Mouse (Mus musculus): ENCODE data around the gene Antxrl. TPM values are rescaled to one million over a fixed set of nuclear protein-coding genes. Genes with fewer than 3 reads are reported as not detected.

Antxrl gene
- total RNA-seq, 2 experiments from 2014 or later = not detected

DNA sequence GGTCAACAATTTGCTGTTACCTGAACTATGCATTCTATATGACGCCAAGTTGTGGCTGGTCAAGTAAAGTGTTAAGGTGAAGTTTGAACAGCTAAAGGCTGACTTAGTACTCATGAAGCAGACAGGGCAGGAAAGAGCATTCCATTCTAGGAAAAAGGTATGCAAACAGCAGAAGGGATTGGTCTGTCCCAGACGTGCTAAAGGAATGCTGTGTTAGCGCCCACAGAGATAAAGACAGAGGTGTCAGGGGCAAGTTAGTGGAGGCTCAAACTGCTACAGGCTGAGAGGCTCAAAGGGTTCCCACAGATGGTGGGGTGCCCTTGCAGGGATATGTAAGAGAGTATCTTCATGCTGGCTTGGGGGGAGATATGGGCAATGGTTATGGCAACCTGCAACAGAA is 51.3 kb downstream of the Antxrl start:
- DNase-seq (ENCODE audit: low spot score in 2 of 2) = no peak

DNA sequence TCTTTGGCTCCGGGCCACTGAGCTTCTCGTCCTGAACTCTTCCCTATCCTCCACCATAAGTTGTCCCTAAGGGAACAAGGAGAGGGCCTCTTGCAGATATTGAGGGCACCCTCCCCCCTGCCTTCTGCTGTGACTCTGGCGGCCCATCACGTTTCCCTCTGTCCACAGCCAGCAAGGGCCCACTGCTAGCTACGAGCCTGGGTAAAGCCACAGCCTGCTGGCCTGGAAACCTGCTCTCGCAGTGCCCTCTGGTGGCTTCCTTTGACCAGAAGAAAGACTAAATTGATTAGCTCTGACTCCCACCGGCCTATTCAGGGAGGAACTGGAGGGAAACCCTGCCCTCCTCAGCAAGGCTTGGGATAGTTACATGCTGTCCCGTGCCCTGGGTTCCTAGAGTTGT is 52.4 kb downstream of the Antxrl start:
- peak; percentile 55 to 56 for DNase-seq (ENCODE audit: low spot score in 2 of 2)

DNA sequence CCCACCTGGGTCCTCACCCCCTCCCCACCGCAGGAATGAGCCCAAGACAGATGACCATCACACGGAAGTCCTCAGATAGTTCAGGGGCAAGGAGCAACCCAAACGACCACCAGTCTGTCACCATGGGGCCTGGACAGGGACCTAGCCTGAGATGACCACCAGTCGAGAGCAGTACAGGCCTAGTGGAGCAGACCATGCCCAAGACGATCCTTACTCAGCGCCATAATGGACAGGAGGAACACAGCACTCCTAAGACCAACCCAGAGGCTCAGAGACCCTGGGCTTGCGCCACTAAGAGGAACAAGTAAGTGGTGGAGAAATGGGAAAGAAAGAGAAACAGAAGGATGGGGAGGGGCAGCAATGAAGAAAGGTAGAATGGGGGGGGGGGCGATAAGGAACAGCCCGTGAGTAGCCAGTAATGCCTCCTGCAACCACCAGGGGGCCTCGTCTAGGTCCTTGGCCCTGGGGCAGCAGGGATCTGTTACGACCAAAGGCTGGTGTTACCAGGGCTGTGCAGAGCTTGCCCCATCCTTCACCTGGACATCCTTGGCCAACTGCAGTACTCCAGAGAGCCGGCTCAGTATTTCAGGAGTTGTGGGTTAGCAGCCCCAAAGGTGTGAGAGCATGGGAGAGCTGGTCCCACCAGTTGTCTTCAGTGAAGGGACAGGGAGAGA is 54.0 kb downstream of the Antxrl start:
- peak; percentile 7 to 15 for DNase-seq (ENCODE audit: low spot score in 2 of 2)

DNA sequence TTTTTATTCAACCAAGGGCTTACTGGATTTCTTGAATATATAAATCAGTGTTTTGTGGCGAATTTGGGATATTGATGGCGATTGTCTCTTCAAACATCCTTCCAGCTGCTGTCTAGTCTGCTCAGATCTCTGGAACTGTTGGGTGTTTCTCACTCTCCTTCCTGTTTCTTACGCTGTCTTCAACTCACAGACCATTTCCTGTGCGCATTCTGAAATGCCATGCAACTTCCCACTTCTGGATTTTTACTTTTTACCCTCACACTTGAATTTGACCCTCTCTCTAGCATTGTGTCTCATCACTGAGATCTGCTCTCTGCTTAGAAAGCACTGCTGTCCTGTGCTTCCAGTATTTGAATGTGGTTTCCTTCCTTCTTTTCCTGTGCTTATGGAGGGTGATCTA is 55.1 kb downstream of the Antxrl start:
- DNase-seq (ENCODE audit: low spot score in 2 of 2) = no peak

DNA sequence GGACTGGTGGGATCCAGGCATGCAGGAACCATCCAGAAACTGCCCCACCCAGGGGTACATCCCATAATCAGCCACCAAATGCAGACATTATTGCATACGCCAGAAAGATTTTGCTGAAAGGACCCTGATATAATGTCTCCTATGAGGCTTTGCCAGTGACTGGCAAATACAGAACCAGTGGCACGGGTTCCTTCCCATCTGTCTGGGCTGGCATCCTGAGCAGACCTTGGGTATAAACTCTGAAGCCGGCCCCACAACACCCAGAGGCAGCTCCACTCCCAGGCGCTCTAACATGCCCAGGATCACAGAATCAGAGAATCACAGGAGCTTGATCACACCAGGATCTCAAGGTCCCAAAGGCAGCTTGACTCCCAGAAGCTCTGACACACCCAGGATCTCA is 61.8 kb downstream of the Antxrl start:
- no peak for DNase-seq (ENCODE audit: low spot score in 2 of 2)

DNA sequence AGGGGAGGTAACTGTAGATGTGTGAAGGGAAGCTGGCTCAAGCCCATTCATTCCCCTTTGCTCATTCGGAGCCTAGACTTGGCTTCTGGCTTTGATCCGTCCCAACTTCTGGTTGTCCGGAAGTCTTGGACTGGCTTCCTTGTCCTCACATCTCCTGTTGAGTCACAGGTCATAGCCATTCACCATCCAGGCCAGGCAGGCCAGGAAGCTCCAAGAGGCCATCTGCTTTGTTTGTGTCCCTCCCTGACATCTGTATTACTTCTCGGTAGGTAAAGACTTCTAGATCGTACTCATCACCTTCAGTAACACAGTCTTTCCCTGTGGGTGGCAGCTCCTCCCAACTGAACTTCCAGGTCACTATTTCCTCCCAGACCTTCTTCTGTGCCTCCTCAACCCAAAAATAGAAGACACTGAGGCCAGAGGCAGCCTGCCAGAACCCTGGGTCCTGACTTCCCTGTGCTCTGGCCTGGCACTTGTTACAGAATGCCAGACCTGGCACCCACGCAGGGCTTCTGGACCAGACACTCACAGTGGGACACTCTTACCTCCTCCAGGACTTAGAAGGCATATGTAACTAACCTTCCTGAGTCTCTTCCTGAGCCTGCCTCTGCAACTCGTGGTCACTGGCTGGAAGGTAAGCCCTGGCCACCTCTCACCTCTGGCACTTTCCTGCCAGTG is 66.7 kb downstream of the Antxrl start:
- no peak for DNase-seq (ENCODE audit: low spot score in 2 of 2)

DNA sequence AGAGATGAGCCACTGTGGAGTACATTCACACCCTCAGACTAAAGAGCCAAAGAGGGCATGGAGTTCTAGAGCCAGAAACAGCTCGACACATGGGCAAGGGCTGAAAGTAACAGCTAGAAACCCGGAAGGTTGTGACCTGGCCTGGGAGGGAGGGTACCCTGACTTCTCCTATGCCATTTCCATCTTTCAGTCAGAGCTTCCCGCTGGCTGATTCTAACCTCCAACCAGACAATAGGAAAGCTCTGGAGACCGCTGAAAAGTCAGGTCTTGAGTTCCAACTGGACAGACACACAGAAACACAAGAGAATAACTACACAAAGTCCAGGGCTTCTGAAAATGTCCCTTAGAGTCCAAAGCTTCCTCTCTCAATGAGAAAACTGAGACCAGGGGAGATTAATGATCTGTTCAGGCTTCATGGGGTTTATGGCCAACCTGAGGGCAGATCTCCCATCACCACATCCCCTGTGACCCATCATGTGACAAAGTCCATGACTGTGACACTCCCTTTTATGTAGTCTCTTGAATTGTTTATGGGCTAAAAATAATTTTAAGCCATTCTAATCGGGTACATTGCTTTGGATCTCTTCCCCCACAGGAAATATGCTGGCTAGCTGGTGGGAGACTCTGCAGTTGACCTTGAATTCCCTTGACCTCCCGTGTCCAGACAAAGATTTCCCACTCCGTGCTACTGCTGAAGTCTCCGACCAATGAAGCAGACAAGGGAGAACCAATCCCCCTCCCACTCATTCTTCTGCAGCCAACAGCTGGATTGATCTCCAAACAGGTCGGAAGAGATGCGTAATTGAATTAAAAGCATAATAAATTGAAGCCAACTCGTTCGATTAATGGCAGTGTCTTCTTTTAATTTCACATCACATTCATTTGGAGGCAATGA is 67.8 kb downstream of the Antxrl start:
- no peak for DNase-seq (ENCODE audit: low spot score in 2 of 2)

DNA sequence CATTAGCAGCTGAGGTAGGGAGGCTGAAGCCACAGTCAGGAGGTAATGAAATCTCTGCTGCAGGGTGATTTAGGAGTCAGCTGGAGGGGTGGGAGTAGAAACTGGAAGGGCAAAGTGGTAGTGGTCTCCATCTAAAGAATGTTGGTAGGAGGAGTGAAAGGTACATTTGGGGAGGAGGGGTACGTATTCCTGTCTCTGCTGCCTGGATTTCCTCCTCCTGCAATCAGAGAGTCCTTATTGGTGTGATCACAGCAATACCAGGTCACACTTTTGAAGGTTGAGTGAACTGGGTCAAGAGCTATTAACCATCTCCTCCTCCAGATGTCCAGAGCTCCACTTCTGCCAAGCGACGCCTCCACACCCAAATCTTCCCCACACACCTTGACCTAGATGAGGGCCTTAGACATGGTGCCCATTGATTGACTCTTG is 68.4 kb downstream of the Antxrl start:
- no peak for DNase-seq (ENCODE audit: low spot score in 2 of 2)

DNA sequence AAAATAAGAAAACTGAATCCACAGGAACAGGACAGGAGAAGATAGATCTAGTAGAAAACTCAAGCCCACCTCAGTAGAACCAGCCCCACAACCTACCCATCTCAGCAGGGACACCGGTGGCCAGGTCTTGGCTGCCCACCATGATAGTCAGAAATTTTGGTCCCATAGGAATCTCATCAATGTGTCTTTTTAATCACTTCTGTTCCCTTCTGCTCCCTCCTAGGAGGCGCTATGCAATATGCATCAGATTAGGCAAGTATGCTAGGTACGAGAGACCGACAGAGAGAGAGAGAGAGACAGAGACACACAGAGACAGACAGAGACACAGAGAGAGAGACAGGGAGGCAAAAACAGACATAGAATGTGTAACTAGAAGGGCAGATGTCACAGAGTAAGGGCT is 69.2 kb downstream of the Antxrl start:
- no peak for DNase-seq (ENCODE audit: low spot score in 2 of 2)

Other genes with a start within 250 kb of the Antxrl start
- gene Gdf10, start 129.1 kb upstream of the Antxrl start, total RNA-seq (2021) = 1 to 10 TPM; 2.1 to 4.0 TPM
- gene Gdf2, start 111.7 kb upstream of the Antxrl start, total RNA-seq (2021) = not detected
- not detected for gene Rbp3, start 98.7 kb upstream of the Antxrl start, total RNA-seq (2021)
- gene Zfp488, start 73.9 kb upstream of the Antxrl start, total RNA-seq (2021) = 1 to 10 TPM; 2.6 to 2.7 TPM
- not detected for gene Gm30083, start 37.5 kb upstream of the Antxrl start, total RNA-seq (2021)
- not detected for gene Gm5460, start 35.9 kb upstream of the Antxrl start, total RNA-seq (2021)
- 1 to 10 TPM; 1.1 to 1.2 TPM for gene Anxa8, start 33.3 kb downstream of the Antxrl start, total RNA-seq (2021)
- gene A630023A22Rik, start 50.0 kb downstream of the Antxrl start, total RNA-seq (2021) = not detected
- not detected for gene Npy4r, start 99.8 kb downstream of the Antxrl start, total RNA-seq (2021)
- gene Gprin2, start 148.9 kb downstream of the Antxrl start, total RNA-seq (2021) = 1 to 10 TPM; 3.1 to 3.7 TPM
- under 1 TPM; 0.37 to 0.66 TPM for gene Syt15, start 166.9 kb downstream of the Antxrl start, total RNA-seq (2021)

All from left cerebral cortex, adult 18-20 months (tissue).